Mouse (Mus musculus): ENCODE results near the gene Adam22.

- TF ChIP-seq CTCF (IDR thresholded peaks at IDR 0.05; ENCODE audit: low read depth, low read length) (no peak), POLR2A (IDR thresholded peaks at IDR 0.05; ENCODE audit: borderline replicate concordance, low read depth, low read length) (no peak)
Measured at GRCm38 (mm10) chr5:8112246-8112645, 255.7 kb downstream of the Adam22 start.

All from bone marrow macrophage, adult 2 months (primary cell).